Mouse (Mus musculus): Measurements from ENCODE around the gene Map2k1. TPM values are rescaled to one million over a fixed set of nuclear protein-coding genes. Genes with fewer than 3 reads are reported as not detected.

Map2k1 gene
- polyA plus RNA-seq, 1 experiment: 25.3 TPM

GRCm38 (mm10) chr9:64193879-64194278, 59.6 kb downstream of the Map2k1 start:
- no peak for TF ChIP-seq GATA1 (IDR thresholded peaks at IDR 0.05; ENCODE audit: low read length)

GRCm38 (mm10) chr9:64184166-64184840, 69.1 kb downstream of the Map2k1 start:
- TF ChIP-seq GATA1 (IDR thresholded peaks at IDR 0.05; ENCODE audit: low read length): no peak

GRCm38 (mm10) chr9:64178974-64179646, 74.3 kb downstream of the Map2k1 start, which contains the start of gene Snapc5:
Gene Snapc5 (plus strand): TSS chr9:64179274.
- TF ChIP-seq GATA1 (IDR thresholded peaks at IDR 0.05; ENCODE audit: low read length): no peak

- TF ChIP-seq GATA1 (IDR thresholded peaks at IDR 0.05; ENCODE audit: low read length): no peak
Measured at GRCm38 (mm10) chr9:64178610-64178973, 74.8 kb downstream of the Map2k1 start.

GRCm38 (mm10) chr9:64175378-64175777, 78.1 kb downstream of the Map2k1 start:
- TF ChIP-seq GATA1 (IDR thresholded peaks at IDR 0.05; ENCODE audit: low read length): no peak

- TF ChIP-seq GATA1 (IDR thresholded peaks at IDR 0.05; ENCODE audit: low read length): no peak
Measured at GRCm38 (mm10) chr9:64174766-64175165, 78.7 kb downstream of the Map2k1 start.

- TF ChIP-seq GATA1 (IDR thresholded peaks at IDR 0.05; ENCODE audit: low read length): no peak
Measured at GRCm38 (mm10) chr9:64174341-64174740, 79.1 kb downstream of the Map2k1 start.

- no peak for TF ChIP-seq GATA1 (IDR thresholded peaks at IDR 0.05; ENCODE audit: low read length)
Measured at GRCm38 (mm10) chr9:64173666-64174220, 79.7 kb downstream of the Map2k1 start.

GRCm38 (mm10) chr9:64172816-64173665, 80.4 kb downstream of the Map2k1 start, which contains the start of the genes Zwilch and Rpl4:
Gene Zwilch (minus strand): TSS chr9:64173104.
Gene Rpl4 (plus strand): TSS chr9:64173375.
- TF ChIP-seq GATA1 (IDR thresholded peaks at IDR 0.05; ENCODE audit: low read length): no peak

- no peak for TF ChIP-seq GATA1 (IDR thresholded peaks at IDR 0.05; ENCODE audit: low read length)
Measured at GRCm38 (mm10) chr9:64172145-64172815, 81.2 kb downstream of the Map2k1 start.

GRCm38 (mm10) chr9:64160471-64160870, 93.0 kb downstream of the Map2k1 start:
- no peak for TF ChIP-seq GATA1 (IDR thresholded peaks at IDR 0.05; ENCODE audit: low read length)

GRCm38 (mm10) chr9:64156641-64157040, 96.8 kb downstream of the Map2k1 start:
- no peak for TF ChIP-seq GATA1 (IDR thresholded peaks at IDR 0.05; ENCODE audit: low read length)

- TF ChIP-seq GATA1 (IDR thresholded peaks at IDR 0.05; ENCODE audit: low read length): no peak
Measured at GRCm38 (mm10) chr9:64139879-64140278, 113.6 kb downstream of the Map2k1 start.

Other genes starting within 250 kb of the Map2k1 start
- gene Smad6, start 231.6 kb downstream of the Map2k1 start, polyA plus RNA-seq (2012): 11.2 and 14.2 TPM in 2 replicates
- not detected in 2 replicates for gene Lctl, start 136.5 kb downstream of the Map2k1 start, polyA plus RNA-seq (2012)
- gene Zwilch, start 80.5 kb downstream of the Map2k1 start, polyA plus RNA-seq (2012): 4.4 and 15.6 TPM in 2 replicates
- gene Rpl4, start 80.3 kb downstream of the Map2k1 start, polyA plus RNA-seq (2012): 204 and 240 TPM in 2 replicates
- 1.3 and 2.8 TPM in 2 replicates for gene Snapc5, start 74.4 kb downstream of the Map2k1 start, polyA plus RNA-seq (2012)
- not detected in 2 replicates for gene Uchl4, start 18.4 kb downstream of the Map2k1 start, polyA plus RNA-seq (2012)
- 1.6 and 3.3 TPM in 2 replicates for gene Tipin, start 27.9 kb upstream of the Map2k1 start, polyA plus RNA-seq (2012)
- gene Dis3l, start 87.7 kb upstream of the Map2k1 start, polyA plus RNA-seq (2012): 4.8 and 4.9 TPM in 2 replicates
- gene Megf11, start 132.0 kb upstream of the Map2k1 start, polyA plus RNA-seq (2012): 0.12 and 0.18 TPM in 2 replicates

Data from G1E-ER4 (cell line).